Mouse (Mus musculus) kidney, adult 2 months (tissue): ENCODE measurements at regions not wholly inside any gene's neighbourhood (a gene's known extent, or its start where the extent isn't known, plus 50 kb on each side); places are given as distances from the start of the nearest gene placed in this dataset.

Source experiments
- CTCF ChIP-seq: fragments of 200-500 bp; conservative IDR thresholded peaks from 2 replicates; pipeline ENCODE4 v1.5.1; 2011; ENCODE audit warnings: low read depth, mild to moderate bottlenecking, control low read depth, low read length, moderate library complexity, mixed read lengths; ENCODE audit not compliant: insufficient read depth, insufficient read length
- POLR2A ChIP-seq: fragments of 200-500 bp; IDR thresholded peaks from one replicate; pipeline ENCODE4 v1.6.1; 2011; ENCODE audit warnings: low read depth, low read length, control low read depth

DNA sequence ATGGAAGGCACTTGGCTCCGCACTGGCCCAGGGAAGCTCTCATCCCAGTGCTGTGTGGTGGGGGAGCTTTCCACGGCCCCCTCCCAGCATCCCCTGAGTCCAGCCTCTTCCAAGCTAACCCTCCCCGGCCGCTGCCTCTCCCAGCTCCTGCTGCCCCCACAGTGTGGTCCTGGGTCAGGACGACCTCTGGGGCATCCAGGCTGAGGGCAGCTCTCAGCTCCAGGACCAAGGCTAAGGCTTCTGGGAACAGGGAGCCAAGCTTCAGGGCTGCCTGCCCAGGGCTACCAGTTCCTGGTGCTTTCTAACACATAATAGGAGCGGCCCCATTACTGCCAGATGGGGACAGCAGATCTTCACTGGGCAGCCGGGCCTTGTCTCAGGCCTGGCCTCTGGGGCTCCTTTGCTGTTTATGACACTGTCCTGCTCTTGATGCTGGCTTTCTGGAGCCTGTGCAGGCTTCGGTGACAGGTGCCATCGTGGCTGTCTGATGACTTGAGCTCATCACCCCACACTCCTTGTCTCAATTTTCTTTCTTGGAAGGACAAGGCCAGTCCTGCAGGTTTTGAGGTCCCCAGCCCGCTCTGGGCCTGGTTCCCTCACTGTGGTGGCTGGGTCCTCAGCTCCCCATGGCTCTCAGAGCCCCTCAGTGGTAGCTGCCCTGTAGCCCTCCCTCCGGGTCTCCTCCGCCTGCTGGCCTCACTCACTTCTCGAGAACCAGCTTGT is 71.2 kb upstream of the Tmem189 start:
- TF ChIP-seq POLR2A: no peak
- no peak for TF ChIP-seq CTCF
